Mouse (Mus musculus) heart, embryonic 11.5 days (tissue): Measurements from ENCODE around the gene Tox3. TPM values are rescaled to one million over a fixed set of nuclear protein-coding genes. Genes with fewer than 3 reads are reported as not detected.
A peak's percentile ranks its signal among the peaks of the same experiment; 100 is the strongest.

Source experiments
- ATAC-seq: fragments of 200-750 bp; cut with Nextera tagmentation; replicated peaks from 2 replicates; pipeline ENCODE4 v1.8.0; 2017; ENCODE audit warnings: moderate library complexity; ENCODE audit not compliant: insufficient number of reproducible peaks, low FRiP score, low TSS enrichment
- H3K27ac ChIP-seq: fragments of 300-500 bp; sonication (generic); 2 replicates; pipeline ENCODE4 v1.5.1; 2014; ENCODE audit warnings: mild to moderate bottlenecking, low read depth, low read length
- H3K27me3 ChIP-seq: fragments of 300-500 bp; sonication (generic); 2 replicates; pipeline ENCODE4 v1.6.1; 2014; ENCODE audit warnings: mild to moderate bottlenecking, low read length, mixed read lengths; ENCODE audit not compliant: control insufficient read depth, insufficient read depth
- H3K36me3 ChIP-seq: fragments of 300-500 bp; sonication (generic); 2 replicates; pipeline ENCODE4 v1.6.1; 2014; ENCODE audit warnings: mild to moderate bottlenecking, low read length, moderate library complexity, mixed read lengths; ENCODE audit not compliant: control insufficient read depth, insufficient read depth
- H3K4me1 ChIP-seq: fragments of 300-500 bp; sonication (generic); 2 replicates; pipeline ENCODE4 v1.6.1; 2014; ENCODE audit warnings: low read length; ENCODE audit not compliant: control insufficient read depth, insufficient read depth
- H3K4me2 ChIP-seq: fragments of 300-500 bp; sonication (generic); 2 replicates; pipeline ENCODE4 v1.6.1; 2014; ENCODE audit warnings: mild to moderate bottlenecking, moderate library complexity
- H3K4me3 ChIP-seq: fragments of 300-500 bp; sonication (generic); 2 replicates; pipeline ENCODE4 v1.5.1; 2014; ENCODE audit warnings: low read depth, low read length
- H3K9ac ChIP-seq: fragments of 300-500 bp; sonication (generic); 2 replicates; pipeline ENCODE4 v1.6.1; 2014; ENCODE audit warnings: mild to moderate bottlenecking, low read depth, low read length, moderate library complexity
- H3K9me3 ChIP-seq: fragments of 300-500 bp; sonication (generic); replicated peaks from 2 replicates; pipeline ENCODE4 v1.6.1; 2016; ENCODE audit warnings: low read length; ENCODE audit not compliant: control insufficient read depth
- WGBS: fragments of 180-500 bp; shearing (Covaris S2); extraction: QIAGEN DNeasy Blood & Tissue Kit; methylation state at CpG from one replicate; pipeline ENCODE4 v1.1.7; 2014; ENCODE audit not compliant: insufficient replicate concordance; 5-methylcytosine and 5-hydroxymethylcytosine counted together
- polyA plus RNA-seq: library from polyadenylated mRNA; unstranded; fragments of >200 nt; fragmentation: Nextera tagmentation; extraction: Ambion mirVana; gene quantifications from 2 replicates; pipeline ENCODE4 v1.2.1, GENCODE M21; 2014

Gene Tox3
- polyA plus RNA-seq, 1 experiment from 2014 or later, result 9.9 TPM

DNA sequence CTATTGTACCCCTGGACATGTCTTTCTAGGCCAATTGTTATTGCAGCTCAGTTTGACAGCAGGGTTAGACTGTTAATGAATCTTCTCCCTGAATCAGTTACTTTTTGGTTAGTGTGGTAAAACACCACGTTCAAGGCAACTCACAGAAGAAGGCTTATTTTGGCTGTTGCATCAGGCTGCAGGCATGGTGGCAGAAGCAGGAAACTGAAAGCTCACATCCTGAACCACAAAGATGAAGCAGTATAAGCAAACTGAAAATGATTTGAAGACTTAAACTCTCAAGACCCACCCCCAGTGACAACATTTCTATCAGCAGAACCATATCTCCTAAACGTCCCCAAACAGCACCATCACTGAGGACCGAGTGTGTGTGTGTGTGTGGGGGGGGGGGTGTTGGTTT is 8.6 kb upstream of the Tox3 start:
- WGBS, result 48% methylated on average over 3 of the region's 3 CpGs
- H3K36me3 ChIP-seq, result no peaks in the 10 kb centered on the region
- no peak overlapping the region for H3K4me2 ChIP-seq
- no peak overlapping the region for H3K27ac ChIP-seq
- no peak overlapping the region for H3K4me3 ChIP-seq
- H3K4me1 ChIP-seq, result no peaks in the 10 kb centered on the region
- H3K9ac ChIP-seq, result no peak overlapping the region
- H3K9me3 ChIP-seq, result no peaks in the 10 kb centered on the region
- no peak for ATAC-seq
- no peaks in the 10 kb centered on the region for H3K27me3 ChIP-seq

DNA sequence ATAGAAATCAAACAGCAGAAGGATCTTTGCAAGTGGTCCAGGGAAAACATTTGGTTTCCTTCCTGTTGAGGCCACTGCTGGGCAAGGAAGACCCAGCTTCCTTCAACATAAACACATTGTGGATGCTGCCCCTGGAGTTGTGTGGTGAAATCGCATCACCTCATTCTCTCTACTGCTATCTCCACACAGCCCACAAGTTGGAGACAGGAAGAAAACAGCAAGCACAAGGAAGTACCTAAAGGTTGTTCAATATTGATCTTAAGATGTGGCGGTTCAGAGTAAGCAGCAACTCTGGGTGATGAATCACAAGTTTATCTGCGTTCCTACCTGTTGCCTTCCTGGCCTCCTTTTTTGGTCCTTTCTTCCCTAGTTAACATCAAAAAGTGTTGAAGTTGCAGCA is 6.6 kb upstream of the Tox3 start:
- no peak for ATAC-seq
- no peaks in the 10 kb centered on the region for H3K36me3 ChIP-seq
- no peak overlapping the region for H3K4me3 ChIP-seq
- H3K9me3 ChIP-seq, result no peaks in the 10 kb centered on the region
- H3K27me3 ChIP-seq, result 0 out of 2 replicates have a peak, but pooled peaks cover 2% of the 10 kb centered on the region
- WGBS, result 88% methylated on average over 3 of the region's 3 CpGs
- no peak overlapping the region for H3K27ac ChIP-seq
- no peaks in the 10 kb centered on the region for H3K4me1 ChIP-seq
- H3K9ac ChIP-seq, result no peak overlapping the region
- no peak overlapping the region for H3K4me2 ChIP-seq

DNA sequence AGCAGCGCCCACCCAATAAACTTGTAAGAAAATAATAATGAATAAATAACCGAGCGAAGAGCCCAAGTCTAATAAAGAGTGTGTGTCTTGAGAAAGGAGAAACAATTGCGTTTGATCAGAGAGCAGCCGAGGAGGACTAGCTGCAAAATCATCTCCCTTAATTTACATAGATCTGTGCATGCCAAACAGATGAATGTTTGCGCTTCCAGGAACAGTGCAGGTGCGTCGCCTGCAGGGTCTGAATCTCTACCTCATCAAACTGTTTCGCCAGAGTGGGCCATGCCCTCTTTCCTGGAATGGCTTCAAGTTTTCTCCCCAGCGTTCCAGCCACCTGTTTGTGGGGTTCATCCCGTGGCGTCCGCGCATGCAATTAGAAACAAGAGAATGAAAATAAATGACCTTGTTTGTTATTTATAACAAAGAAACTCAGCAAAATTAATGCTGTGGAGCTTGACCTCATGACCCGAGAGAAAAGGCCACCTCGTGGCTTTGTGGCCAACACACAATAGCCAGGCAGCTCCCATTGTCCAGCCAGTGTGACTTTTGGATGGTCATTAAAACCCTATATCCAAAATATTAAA is 5.9 kb upstream of the Tox3 start:
- Histone ChIP-seq H3K27me3 (0 out of 2 replicates have a peak, but pooled peaks cover 2% of the 10 kb centered on the region), H3K4me1 (no peaks in the 10 kb centered on the region), H3K36me3 (no peaks in the 10 kb centered on the region), H3K4me3 (no peak overlapping the region), H3K9ac (no peak overlapping the region), H3K4me2 (no peak overlapping the region), H3K27ac (no peak overlapping the region), H3K9me3 (no peaks in the 10 kb centered on the region)
- WGBS, result 77% methylated on average over 16 of the region's 16 CpGs
- no peak for ATAC-seq

DNA sequence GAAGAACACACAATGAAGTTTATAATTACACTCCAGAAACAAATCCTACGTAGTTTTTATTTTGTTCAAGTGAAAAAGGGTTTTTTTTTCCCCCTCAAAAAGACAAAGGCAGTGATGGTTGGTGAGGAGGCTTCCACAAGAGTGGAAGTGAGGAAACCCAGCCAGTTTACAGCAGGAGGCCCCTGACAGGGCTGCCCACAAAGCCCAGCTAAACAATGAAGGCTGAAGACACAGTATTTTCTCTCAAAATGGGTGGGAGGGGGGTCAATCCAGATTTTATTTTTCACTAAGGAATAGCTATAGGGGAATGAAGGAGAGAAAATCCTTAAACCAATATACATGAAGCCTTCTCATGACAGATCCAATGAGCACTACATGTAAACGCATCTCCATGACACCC is 5.4 kb upstream of the Tox3 start:
- ATAC-seq, result no peak
- Histone ChIP-seq H3K9me3 (no peaks in the 10 kb centered on the region), H3K27me3 (peaks cover 4% of the 10 kb centered on the region; the same call in 1 of the 2 replicates), H3K4me2 (no peak overlapping the region), H3K9ac (no peak overlapping the region), H3K36me3 (no peaks in the 10 kb centered on the region), H3K4me3 (no peak overlapping the region), H3K4me1 (no peaks in the 10 kb centered on the region), H3K27ac (no peak overlapping the region)
- WGBS, result 68% methylated on average over 2 of the region's 2 CpGs

DNA sequence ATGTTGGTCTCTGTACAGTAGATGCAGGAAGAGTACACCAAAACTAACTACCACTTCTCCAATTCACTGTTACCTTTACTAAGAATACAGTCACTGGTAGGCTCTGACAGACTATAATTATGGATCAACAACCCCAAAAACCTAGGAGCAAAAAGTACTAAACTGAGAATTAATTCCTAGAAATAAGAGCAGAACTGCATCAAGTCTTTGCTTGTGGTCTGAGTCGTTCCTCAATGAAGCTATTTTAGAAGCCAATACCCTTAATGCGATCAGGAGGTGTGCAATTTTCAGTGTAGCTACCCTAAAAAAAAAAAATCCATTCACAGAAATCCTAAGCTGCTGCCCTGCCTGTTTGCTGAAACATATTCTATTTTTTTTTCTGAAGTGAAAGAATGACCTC is 4.8 kb upstream of the Tox3 start:
- Histone ChIP-seq H3K27ac (no peak overlapping the region), H3K4me1 (no peaks in the 10 kb centered on the region), H3K4me2 (no peak overlapping the region), H3K9me3 (no peaks in the 10 kb centered on the region), H3K36me3 (no peaks in the 10 kb centered on the region), H3K9ac (no peak overlapping the region), H3K4me3 (no peak overlapping the region), H3K27me3 (peaks cover 6% of the 10 kb centered on the region; the same call in 1 of the 2 replicates)
- 79% methylated on average over 2 of the region's 2 CpGs for WGBS
- ATAC-seq, result no peak

DNA sequence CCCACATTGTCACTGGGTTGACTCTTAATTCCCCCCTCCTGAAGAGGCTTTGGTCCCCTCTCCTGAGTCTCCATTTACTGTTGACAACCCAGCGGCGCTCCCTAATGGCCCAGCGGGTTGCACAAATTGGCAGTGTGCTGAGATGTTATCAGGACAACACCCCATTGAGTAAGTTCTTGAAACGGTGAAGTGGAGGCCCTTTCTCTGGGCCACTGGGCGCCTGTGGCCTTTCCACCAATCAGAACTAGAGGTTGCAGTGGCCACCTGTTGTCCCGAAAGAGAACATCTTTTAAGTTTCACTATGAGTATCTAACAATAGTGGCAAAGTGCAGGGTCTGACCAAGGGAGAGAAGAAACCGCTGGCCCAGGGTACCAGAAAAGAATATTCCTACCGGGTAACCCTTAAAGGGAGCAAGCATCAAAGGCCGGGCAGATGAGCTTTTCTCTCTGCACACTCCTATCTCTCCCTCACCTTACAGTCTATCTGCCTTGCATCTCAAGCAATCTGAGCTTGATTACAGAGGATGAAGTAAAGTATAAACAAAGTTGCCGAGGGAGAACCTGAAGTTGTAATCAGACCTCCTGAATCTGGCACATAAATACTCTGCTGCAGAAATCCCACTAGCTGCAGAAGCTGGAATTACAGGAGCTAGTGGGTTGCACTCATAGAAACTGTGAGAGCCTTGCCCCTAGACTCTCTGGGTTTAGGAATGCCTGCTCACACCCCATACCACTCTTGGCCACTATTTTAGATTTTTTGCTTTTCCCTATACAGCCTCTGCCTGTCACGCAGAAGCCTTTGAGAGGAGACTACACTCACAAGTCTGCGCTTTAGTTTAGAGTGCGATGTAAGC is 1.8 kb upstream of the Tox3 start:
- no peaks in the 10 kb centered on the region for H3K36me3 ChIP-seq
- H3K27ac ChIP-seq, result no peak overlapping the region
- ATAC-seq, result no peak
- WGBS, result 20% methylated on average over 13 of the region's 13 CpGs
- H3K4me2 ChIP-seq, result no peak overlapping the region
- no peak overlapping the region for H3K4me3 ChIP-seq
- H3K9me3 ChIP-seq, result no peaks in the 10 kb centered on the region
- no peak overlapping the region for H3K9ac ChIP-seq
- peaks cover 2% of the 10 kb centered on the region; the same call in 1 of the 2 replicates for H3K4me1 ChIP-seq
- H3K27me3 ChIP-seq, result peaks cover 11% of the 10 kb centered on the region

DNA sequence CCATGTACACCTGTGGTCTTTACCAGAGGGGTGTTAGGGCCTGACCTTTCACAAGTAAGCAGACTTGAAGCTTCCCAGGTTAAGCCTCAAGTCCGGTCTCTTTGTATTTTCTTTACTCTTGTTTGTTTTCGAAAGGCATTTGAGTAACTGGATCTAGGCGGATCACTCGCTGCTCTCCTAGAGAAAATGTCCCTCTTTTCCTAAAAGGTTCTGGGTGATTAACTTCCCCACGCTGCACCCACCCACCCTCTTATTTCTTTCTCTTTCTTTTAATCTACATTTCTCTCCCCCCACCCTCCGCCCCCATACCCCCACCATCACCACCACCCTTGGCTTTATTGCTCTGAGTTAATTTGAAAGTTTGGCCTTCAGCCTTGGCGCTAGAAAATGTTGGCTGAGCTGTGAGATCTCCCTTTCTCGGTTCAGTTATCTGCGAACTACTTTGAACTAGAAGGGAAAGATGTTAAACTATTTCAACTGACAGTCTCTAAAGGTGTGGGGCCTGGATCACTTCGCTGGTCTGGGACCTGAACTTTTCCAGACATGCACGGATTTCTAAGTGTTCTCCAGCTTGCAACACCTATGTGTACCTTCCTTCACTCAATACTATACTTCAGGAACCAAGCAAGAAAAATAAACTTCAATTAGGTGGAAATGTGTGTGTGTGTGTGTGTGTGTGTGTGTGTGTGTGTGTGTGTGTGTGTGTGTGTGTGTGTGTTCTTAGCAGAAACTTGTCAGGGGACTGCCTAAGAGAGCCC is 962 bp upstream of the Tox3 start:
- Histone ChIP-seq H3K27me3 (peaks cover 11% of the 10 kb centered on the region), H3K4me3 (peak overlapping the region; percentile 79; the same call in 1 of the 2 replicates), H3K9me3 (no peaks in the 10 kb centered on the region), H3K4me2 (peak overlapping the region; percentile 68), H3K27ac (no peak overlapping the region; the same call in 1 of the 2 replicates), H3K4me1 (peaks cover 2% of the 10 kb centered on the region; the same call in 1 of the 2 replicates), H3K9ac (no peak overlapping the region), H3K36me3 (no peaks in the 10 kb centered on the region)
- 20% methylated on average over 11 of the region's 11 CpGs for WGBS
- ATAC-seq, result no peak

DNA sequence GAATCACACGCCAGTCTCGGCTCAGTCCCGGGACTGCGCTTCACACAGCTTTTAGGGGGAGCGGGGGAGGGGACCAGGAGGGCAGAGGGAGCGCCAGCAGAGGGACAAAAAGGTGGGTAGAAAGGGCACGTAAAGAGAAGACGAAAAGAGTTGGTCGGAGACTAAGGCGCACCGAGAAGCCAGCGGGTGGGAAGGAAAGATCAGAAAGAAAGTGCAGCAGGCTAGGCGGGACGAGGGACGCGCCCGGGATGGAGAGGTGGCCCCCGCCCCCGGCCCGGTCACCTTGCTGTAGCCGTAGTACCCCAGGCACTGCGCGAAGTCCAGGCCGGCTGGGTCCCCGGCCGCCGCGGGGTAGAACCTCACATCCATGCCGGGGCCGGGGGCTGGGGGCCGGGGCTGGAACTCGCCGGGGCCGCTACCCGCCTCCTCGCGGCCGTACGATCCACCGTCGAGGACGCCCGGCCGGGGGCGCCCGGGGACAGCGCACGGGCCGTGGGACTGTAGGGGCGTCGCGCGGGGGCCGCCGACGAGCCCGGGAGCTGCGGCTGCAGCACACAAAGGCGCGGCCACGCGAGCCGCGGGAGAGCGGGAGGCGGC is 464 bp downstream of the Tox3 start:
- H3K4me2 ChIP-seq, result peak overlapping the region; percentile 68
- peak overlapping the region; percentile 79 for H3K4me3 ChIP-seq
- H3K27ac ChIP-seq, result peak overlapping the region; percentile 58
- no peaks in the 10 kb centered on the region for H3K36me3 ChIP-seq
- peak overlapping the region; percentile 88 for H3K9ac ChIP-seq
- H3K9me3 ChIP-seq, result no peaks in the 10 kb centered on the region
- H3K27me3 ChIP-seq, result peaks cover 11% of the 10 kb centered on the region
- peaks cover 2% of the 10 kb centered on the region; the same call in 1 of the 2 replicates for H3K4me1 ChIP-seq
- under 1% methylated on average over 47 of the region's 66 CpGs for WGBS
- ATAC-seq, result peak; percentile 40
